Mouse (Mus musculus) urinary bladder, postnatal 14 days (tissue): ENCODE measurements around the gene Tmem169.

Experiments
- DNase-seq: peaks from one replicate; pipeline ENCODE4 v3.0.0; 2021; ENCODE audit warnings: low spot score

Tmem169 gene

GRCm38 (mm10) chr1:72326162-72326821 lies 42.1 kb downstream of the Tmem169 start:
- no peak for DNase-seq

- no peak for DNase-seq
These were observed 50.6 kb downstream of the Tmem169 start for GRCm38 (mm10) chr1:72334807-72335206.

DNA sequence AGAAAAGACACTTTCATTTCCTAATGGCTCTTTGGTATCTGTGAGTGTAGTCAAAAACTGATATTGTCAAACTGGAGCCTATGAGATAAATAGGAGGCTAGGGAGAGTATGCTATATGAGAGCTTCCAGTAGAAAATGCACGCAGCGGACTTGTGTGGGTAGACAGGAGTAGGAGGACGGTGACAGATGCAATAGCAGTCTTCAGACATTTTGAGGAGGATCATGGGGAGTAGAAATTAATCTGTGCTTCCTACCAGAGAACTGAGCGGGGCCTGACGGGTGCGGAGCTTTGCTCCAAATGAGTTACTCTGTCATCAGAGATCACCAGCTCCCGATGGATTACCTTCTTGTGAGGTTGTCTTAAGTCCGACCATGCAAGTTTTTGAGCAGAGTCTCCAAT lies 52.6 kb downstream of the Tmem169 start:
- no peak for DNase-seq

DNA sequence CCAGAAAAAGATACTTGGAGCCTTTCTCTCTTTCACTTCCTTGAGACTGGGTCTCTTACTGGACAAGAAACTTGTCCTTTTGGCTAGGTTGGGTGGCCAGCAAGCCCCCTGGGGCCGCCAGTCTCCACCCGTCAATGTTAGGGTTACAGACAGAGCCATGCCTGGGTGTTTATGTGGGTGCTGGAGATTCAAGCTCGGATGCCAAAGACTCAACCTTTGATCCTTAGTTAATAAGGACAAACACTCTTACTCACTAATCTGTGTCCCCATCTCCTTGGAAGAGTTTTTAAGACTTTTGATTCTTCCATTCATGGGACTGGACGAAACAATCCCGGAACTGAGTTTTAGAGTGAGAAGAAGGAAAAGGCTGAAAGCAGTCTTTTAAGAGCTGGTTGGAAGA lies 54.2 kb downstream of the Tmem169 start:
- DNase-seq: no peak

- no peak for DNase-seq
These were observed 63.7 kb downstream of the Tmem169 start for GRCm38 (mm10) chr1:72347873-72348272.
